Mouse (Mus musculus) lung, adult 2 months (tissue): ENCODE results near the gene Aox2. TPM values are rescaled to one million over a fixed set of nuclear protein-coding genes. Genes with fewer than 3 reads are reported as not detected.

ENCODE experiments used
- DNase-seq: peaks from one replicate; pipeline ENCODE4 v3.0.0; 2022
- H3K4me1 ChIP-seq: fragments of 200-500 bp; 2 replicates; pipeline ENCODE4 v1.6.1; 2011; ENCODE audit warnings: low read length; ENCODE audit not compliant: control insufficient read depth, insufficient read depth
- H3K4me3 ChIP-seq: fragments of 200-500 bp; replicated peaks from 2 replicates; pipeline ENCODE3; 2011; ENCODE audit warnings: low read depth, mild to moderate bottlenecking, control low read depth, low read length; ENCODE audit errors: extremely low read depth
- CTCF ChIP-seq: fragments of 200-500 bp; IDR thresholded peaks from 2 replicates; pipeline ENCODE4 v1.5.1; 2011; ENCODE audit warnings: mild to moderate bottlenecking, low read length, control low read depth; ENCODE audit not compliant: insufficient read depth
- POLR2A ChIP-seq: fragments of 200-500 bp; IDR thresholded peaks from 2 replicates; pipeline ENCODE4 v1.6.1; 2011; ENCODE audit warnings: low read depth, mild to moderate bottlenecking, control low read depth, low read length, borderline replicate concordance; ENCODE audit errors: extremely low read depth
- WGBS: fragments of 180-500 bp; shearing (Covaris S2); methylation state at CpG from one replicate; pipeline ENCODE4 v1.1.7; 2018; 5-methylcytosine and 5-hydroxymethylcytosine counted together
- polyA plus RNA-seq: library from polyadenylated mRNA; depleted of rRNA; stranded (reverse); fragments of >200 nt; gene quantifications from 2 replicates; pipeline ENCODE4 v1.2.3, GENCODE M21; 2012

Aox2 gene
- polyA plus RNA-seq, 1 experiment, result not detected

DNA sequence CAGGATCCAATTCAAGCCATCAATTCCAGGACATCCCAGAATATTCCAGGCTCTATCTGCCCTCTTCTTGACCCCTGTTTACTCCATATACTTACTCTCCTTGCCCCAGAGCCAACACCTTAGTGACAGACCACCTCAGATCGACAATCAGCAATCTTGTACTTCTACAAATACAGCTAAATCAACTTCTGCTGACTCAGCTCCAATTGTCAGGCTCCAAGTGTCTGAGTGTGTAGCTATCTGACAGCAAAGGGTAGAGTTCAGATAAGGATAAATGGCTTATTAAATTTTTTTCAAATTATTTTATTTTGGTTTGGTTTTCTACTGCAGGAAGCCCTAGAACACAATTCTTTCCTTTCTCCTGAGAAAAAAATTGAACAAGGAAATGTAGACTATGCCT, 29.6 kb upstream of the Aox2 start:
- H3K4me3 ChIP-seq, result no peak overlapping the region
- H3K4me1 ChIP-seq, result no peaks in the 10 kb centered on the region
- 41% methylated on average over 1 of the region's 1 CpGs for WGBS
- TF ChIP-seq CTCF (no peak), POLR2A (no peak)
- no peak for DNase-seq

DNA sequence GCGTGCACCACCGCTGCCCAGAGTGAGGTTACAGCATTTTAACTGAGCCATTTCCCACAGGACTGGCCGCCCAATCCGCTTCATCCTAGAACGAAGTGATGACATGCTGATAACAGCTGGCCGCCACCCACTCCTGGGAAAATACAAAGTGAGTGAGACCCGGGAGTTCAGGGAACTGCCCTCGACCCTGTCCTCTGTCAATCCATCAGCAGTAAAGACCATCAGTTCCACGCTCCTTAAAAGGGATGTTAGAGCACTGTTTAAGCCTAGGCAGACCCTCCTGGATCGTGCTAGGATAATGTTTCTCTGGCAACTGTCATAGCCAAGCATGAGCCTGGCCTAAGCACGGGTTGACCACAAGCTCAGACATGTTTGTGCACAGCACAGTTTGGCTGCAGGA, 24.7 kb upstream of the Aox2 start:
- TF ChIP-seq POLR2A, result no peak
- TF ChIP-seq CTCF, result no peak
- WGBS, result 57% methylated on average over 11 of the region's 11 CpGs
- Histone ChIP-seq H3K4me1 (no peaks in the 10 kb centered on the region), H3K4me3 (no peak overlapping the region)
- DNase-seq, result no peak

DNA sequence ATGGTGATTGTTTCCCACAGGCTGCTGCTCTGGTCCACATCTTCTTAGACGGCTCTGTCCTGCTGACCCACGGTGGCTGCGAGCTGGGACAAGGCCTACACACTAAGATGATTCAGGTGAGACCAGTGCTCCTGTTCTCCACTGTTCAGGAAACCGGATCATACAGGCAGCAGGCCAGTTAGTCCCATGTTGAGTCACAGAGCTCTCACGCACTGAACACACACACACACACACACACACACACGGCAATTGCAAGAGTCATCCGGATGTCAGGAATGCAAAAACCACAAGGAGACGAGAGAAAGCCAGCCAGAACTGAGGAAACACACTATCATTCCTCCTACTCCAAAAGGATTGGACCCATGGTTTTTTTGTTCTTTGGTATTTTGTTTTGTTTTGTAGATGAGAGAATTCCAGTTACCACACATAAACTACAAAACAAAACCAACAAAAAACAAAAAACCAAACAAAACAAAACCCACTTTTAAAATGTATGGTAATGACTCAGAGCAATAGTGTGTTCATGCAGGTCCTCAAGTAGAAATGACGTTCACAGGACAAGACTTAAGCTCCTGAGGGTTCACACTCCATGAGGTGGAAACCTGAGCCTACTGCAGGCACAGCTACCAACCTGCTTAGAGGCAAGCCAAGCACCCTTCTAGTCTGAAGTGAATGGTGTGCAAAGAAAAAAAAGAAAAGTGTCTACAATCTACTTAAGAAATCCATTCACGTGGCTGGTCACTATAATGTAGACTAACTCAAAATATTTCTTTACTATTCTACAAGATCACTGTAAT, 20.7 kb upstream of the Aox2 start:
- DNase-seq, result no peak
- 60% methylated on average over 10 of the region's 10 CpGs for WGBS
- H3K4me1 ChIP-seq, result no peaks in the 10 kb centered on the region
- H3K4me3 ChIP-seq, result no peak overlapping the region
- no peak for TF ChIP-seq POLR2A
- no peak for TF ChIP-seq CTCF

DNA sequence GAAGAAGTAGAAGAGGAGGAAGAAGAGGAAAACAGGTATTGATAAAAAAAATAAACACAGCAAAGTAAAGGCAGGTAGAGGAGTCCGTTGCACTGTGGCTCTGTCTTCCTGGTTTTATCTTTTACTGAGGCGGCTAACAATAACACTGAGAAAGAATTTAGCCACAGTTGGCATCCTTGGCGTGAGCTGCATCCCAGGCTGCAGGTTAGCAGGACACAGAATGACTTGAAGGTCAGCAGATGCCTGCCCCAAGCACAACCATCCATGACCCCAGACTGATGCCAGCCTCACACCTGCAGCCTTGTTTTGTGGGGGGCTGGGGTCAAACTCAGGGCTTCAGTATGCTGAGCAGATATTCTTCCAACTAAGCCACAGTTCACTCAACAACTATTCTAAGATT, 17.8 kb upstream of the Aox2 start:
- 42% methylated on average over 3 of the region's 3 CpGs for WGBS
- no peaks in the 10 kb centered on the region for H3K4me1 ChIP-seq
- no peak for DNase-seq
- no peak overlapping the region for H3K4me3 ChIP-seq
- TF ChIP-seq POLR2A (no peak), CTCF (no peak)

DNA sequence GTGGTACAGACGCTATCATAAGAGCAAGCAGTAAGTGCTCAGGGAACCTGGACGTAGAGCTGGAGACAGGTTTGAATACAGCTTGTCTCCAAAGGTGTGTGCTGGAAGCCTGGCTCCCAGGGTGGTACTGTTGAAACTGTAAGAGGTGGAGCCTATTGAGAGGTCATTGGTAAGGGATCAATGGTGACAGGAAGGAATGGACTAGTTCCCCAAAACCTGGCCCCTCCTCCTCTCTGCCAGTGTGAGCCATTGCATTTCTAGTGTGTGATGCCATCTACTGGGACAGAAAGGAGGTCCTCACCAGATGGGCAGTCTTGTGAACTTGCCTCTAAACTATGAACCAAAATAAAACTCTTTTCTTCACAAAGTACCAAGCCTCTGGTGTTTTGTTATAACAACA, 9.9 kb upstream of the Aox2 start:
- H3K4me1 ChIP-seq, result no peaks in the 10 kb centered on the region
- no peak for TF ChIP-seq POLR2A
- TF ChIP-seq CTCF, result no peak
- no peak overlapping the region for H3K4me3 ChIP-seq
- WGBS, result 80% methylated on average over 2 of the region's 2 CpGs
- no peak for DNase-seq

DNA sequence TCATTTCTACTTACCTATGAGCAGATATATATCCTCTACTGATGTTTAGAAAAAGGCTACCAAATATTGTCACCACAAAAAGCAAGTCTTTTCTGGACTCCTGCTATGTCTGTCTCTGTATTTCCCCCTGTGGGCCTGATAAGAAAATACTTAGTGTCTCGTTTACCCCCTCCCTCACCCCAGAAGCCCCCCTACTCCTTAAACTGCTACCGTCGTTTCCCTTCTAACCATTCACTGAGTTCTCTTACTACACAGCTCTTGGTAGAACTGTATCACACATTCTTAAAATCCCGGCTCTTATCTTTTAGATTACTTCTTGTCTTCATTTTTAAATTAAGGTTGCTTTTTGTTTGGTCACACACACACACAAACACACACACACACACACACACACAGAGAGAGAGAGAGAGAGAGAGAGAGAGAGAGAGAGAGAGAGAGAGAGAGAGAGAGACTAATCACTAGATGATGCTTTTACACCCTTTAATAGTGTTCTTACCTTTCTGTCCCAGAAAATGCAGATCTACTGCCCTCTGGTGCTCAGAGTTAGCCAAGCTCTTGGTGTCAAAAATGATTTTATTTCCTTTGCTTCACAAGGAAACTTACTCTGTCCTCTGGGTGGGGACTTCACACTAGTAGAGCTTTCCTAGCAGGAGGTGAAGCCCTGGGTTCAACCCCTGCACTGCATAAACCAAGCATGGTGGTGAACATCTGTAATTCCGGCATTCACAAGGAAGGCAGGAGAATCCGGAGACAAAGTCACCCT, 7.1 kb upstream of the Aox2 start:
- no peak for DNase-seq
- Histone ChIP-seq H3K4me1 (no peaks in the 10 kb centered on the region), H3K4me3 (no peak overlapping the region)
- 46% methylated on average over 6 of the region's 6 CpGs for WGBS
- TF ChIP-seq POLR2A, result no peak
- peak; percentile 32; the same call in 1 of the 2 replicates for TF ChIP-seq CTCF

DNA sequence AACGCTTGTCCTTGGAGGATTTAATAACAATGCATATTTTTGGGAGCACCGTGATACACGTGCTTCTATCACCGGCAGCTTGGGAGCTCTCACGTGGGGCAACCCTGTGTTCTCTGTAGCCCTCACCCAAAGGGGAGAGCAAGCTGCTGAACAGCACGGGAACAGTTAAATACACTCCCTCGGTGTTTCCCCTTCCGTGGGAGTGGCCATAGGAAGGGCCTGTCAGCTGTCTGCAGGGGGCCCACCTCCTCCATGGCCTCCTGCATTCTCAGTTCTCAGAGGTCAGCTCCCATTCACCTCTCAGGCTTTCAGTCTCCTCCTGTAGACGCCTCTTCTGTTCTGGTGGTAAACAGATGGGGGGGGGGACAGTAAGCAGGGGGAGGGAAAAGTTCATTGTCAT, 2.2 kb upstream of the Aox2 start:
- H3K4me1 ChIP-seq, result no peaks in the 10 kb centered on the region
- WGBS, result 26% methylated on average over 9 of the region's 9 CpGs
- no peak for TF ChIP-seq CTCF
- no peak for TF ChIP-seq POLR2A
- DNase-seq, result no peak
- H3K4me3 ChIP-seq, result no peak overlapping the region

DNA sequence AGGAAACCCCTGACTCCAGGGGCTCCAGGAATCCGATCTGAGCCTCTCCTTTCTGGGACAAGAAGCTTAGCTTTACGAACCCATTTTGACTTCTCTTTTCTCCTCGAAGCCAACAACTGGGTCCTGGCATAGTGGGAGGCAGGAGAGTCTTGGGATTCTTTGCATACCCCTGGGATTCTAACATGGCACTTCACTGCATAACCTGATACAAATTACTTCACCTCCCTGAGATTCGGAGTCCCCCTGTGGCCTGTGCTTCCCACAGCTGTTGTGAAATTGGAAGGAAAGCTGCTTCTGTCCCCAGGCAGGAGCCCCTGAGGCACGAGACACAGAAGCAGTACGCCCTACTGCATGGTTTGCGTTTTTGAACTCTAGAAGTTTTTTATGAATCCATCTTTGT, 387 bp downstream of the Aox2 start:
- TF ChIP-seq POLR2A (no peak), CTCF (no peak)
- H3K4me3 ChIP-seq, result no peak overlapping the region
- H3K4me1 ChIP-seq, result no peaks in the 10 kb centered on the region
- 68% methylated on average over 7 of the region's 7 CpGs for WGBS
- DNase-seq, result no peak

DNA sequence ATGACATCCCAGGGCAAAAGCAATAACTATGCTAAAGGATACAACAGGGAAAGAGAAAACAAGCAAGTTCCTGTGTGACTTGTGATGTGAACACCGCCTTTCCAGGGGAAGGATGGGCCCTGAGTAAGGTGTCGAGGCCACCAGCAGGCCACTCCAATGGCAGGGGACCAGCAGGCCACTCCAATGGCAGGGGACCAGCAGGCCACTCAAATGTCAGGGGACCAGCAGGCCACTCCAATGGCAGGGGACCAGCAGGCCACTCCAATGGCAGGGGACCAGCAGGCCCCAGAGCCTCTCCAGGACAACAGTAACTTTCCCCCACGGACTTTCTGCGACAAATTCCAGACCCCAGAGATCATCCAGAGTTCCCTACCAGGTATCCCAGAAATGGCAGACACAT, 2.3 kb downstream of the Aox2 start:
- H3K4me1 ChIP-seq, result no peaks in the 10 kb centered on the region
- TF ChIP-seq POLR2A, result no peak
- TF ChIP-seq CTCF, result no peak
- DNase-seq, result no peak
- no peak overlapping the region for H3K4me3 ChIP-seq
- 77% methylated on average over 4 of the region's 4 CpGs for WGBS
